Mouse (Mus musculus) adipocyte (in vitro differentiated cells): ENCODE data around the gene Slc35b3.

ENCODE experiments used
- DNase-seq: peaks from one replicate; pipeline ENCODE4 v3.0.0-alpha.2; 2016; ENCODE audit warnings: low spot score

Gene Slc35b3

GRCm38 (mm10) chr13:38960063-38961050 lies at the start of gene Slc35b3:
Gene Slc35b3 (minus strand): TSS chr13:38960875.
- DNase-seq, result peak; percentile 81

- DNase-seq, result peak; percentile 3
Observed at GRCm38 (mm10) chr13:39010280-39010679, 49.6 kb upstream of the Slc35b3 start.

GRCm38 (mm10) chr13:39003101-39003762 lies 42.6 kb upstream of the Slc35b3 start:
- DNase-seq, result no peak

- DNase-seq, result no peak
Observed at GRCm38 (mm10) chr13:39002424-39002823, 41.7 kb upstream of the Slc35b3 start.

- no peak for DNase-seq
Observed at GRCm38 (mm10) chr13:39001434-39001833, 40.8 kb upstream of the Slc35b3 start.

GRCm38 (mm10) chr13:38998958-38999357 lies 38.3 kb upstream of the Slc35b3 start:
- no peak for DNase-seq

GRCm38 (mm10) chr13:38992529-38992928 lies 31.9 kb upstream of the Slc35b3 start:
- peak; percentile 72 for DNase-seq

GRCm38 (mm10) chr13:38983751-38984150 lies 23.1 kb upstream of the Slc35b3 start:
- DNase-seq, result no peak

GRCm38 (mm10) chr13:38980900-38981299 lies 20.2 kb upstream of the Slc35b3 start:
- DNase-seq, result no peak

GRCm38 (mm10) chr13:38976978-38977377 lies 16.3 kb upstream of the Slc35b3 start:
- DNase-seq, result no peak

- DNase-seq, result no peak
Observed at GRCm38 (mm10) chr13:38975853-38976252, 15.2 kb upstream of the Slc35b3 start.

- DNase-seq, result no peak
Observed at GRCm38 (mm10) chr13:38972602-38973001, 11.9 kb upstream of the Slc35b3 start.

GRCm38 (mm10) chr13:38971047-38971446 lies 10.4 kb upstream of the Slc35b3 start:
- DNase-seq, result no peak

- DNase-seq, result no peak
Observed at GRCm38 (mm10) chr13:38967518-38967917, 6.8 kb upstream of the Slc35b3 start.

GRCm38 (mm10) chr13:38966922-38967448 lies 6.3 kb upstream of the Slc35b3 start:
- DNase-seq, result no peak

- no peak for DNase-seq
Observed at GRCm38 (mm10) chr13:38962771-38963170, 2.1 kb upstream of the Slc35b3 start.

GRCm38 (mm10) chr13:38958037-38958436 lies 2.6 kb downstream of the Slc35b3 start:
- no peak for DNase-seq

- DNase-seq, result no peak
Observed at GRCm38 (mm10) chr13:38946296-38947012, 14.2 kb downstream of the Slc35b3 start.

GRCm38 (mm10) chr13:38945767-38946166 lies 14.9 kb downstream of the Slc35b3 start:
- no peak for DNase-seq

GRCm38 (mm10) chr13:38944951-38945350 lies 15.7 kb downstream of the Slc35b3 start:
- no peak for DNase-seq

GRCm38 (mm10) chr13:38941786-38942185 lies 18.9 kb downstream of the Slc35b3 start:
- DNase-seq, result no peak

- no peak for DNase-seq
Observed at GRCm38 (mm10) chr13:38941280-38941679, 19.4 kb downstream of the Slc35b3 start.
